Mouse (Mus musculus): ENCODE measurements around the gene 2010315B03Rik.

2010315B03Rik gene

DNA sequence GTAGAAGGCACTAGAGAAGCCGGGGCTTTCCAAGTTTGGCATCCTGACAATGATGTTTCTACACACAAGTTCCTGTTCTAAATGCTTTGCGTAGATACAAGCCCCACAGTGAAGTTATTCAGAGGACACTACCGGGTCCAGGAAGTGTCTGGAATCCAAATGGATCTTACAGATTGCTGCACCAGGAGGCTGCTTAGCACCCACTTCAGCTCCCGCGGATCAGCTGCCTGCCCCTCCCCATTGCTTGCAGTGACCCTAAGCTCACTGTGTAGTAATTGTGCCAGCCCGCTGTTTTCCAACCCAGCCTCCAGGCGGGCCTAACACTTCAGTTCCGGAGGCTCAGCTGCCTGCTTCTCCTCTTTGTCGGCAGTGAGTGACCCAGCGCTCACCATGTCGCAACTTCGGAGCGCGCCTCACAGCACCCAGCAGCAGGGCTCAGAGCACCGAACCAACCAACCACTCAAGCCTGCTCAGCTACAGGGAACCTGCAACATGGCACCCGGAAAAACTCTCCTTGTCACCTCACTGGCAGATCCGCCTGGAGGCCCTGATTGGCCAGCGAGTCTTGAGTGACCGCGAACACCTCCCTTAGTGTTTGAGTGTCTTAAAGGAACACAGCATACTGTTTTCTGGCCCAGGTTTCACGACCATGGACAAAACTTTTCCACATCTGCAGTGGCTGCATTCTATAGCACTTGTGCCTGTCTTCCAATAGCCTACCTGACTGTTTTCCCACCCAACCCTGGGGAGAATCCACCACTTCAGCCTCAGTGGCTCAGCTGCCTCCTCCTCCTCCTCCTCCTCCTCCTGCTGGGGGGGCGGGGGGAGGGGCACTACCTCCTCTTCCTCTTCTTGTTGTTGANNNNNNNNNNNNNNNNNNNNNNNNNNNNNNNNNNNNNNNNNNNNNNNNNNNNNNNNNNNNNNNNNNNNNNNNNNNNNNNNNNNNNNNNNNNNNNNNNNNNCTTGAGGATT lies at the start of gene 2010315B03Rik:
Gene 2010315B03Rik (minus strand): TSS at position 526 of the 972 bp plus-strand sequence.
- WGBS, result under 1% methylated on average over 21 of the region's 22 CpGs

DNA sequence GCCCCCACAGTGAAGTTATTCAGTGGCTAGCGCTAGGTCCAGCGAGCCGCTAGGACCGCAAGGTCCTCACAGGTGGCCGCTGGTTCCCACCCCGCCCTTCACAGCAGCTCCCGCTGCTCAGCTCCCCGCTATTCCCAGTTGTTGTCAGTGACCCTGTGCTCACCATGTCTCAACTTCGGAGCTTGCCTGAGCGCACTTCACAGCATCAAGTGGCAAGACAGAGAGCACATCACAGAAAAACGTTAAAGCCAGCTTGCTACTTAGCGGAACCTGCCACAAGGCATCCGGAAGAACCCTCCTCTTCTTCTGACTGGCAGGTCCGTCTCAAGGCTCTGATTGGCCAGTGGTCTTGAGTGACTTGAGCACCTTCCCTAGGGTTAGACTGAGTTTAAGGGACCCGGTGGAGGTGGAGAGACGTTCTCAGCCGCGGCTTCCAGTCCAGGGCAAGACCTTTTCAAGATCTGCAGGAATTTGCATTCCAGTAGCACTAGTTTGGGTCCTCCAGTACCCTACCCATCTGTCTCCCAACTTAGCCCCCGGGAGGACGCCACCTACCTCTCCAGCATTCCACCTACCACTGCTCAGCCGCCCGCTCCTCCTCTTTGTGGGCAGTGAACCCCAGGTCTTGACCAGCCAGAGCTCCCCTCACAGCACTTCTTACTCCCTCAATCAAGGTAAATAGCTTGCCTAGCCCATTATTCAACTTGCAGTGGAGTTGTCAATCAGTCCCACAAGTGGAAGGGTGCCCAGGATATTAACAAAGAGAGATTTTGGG lies 30.4 kb downstream of the 2010315B03Rik start:
- under 1% methylated on average over 22 of the region's 22 CpGs for WGBS

DNA sequence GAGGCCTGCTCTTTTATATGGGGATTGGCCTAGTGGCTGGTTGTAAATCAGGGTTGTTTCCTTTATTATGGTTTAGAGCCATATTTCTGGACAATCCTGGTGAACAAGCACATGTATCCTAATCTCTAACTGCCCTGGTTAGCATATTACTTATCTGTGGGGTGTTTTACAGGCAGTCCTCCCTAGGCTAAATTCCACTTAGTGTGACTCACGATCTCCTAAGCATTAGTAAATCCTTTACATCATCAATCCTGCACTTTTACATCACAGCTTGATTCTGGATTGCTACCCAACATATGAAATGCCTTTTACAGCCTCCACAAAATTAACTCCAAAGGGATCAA lies 31.1 kb downstream of the 2010315B03Rik start:
- 7% methylated on average over 1 of the region's 1 CpGs for whole genome bisulfite sequencing

DNA sequence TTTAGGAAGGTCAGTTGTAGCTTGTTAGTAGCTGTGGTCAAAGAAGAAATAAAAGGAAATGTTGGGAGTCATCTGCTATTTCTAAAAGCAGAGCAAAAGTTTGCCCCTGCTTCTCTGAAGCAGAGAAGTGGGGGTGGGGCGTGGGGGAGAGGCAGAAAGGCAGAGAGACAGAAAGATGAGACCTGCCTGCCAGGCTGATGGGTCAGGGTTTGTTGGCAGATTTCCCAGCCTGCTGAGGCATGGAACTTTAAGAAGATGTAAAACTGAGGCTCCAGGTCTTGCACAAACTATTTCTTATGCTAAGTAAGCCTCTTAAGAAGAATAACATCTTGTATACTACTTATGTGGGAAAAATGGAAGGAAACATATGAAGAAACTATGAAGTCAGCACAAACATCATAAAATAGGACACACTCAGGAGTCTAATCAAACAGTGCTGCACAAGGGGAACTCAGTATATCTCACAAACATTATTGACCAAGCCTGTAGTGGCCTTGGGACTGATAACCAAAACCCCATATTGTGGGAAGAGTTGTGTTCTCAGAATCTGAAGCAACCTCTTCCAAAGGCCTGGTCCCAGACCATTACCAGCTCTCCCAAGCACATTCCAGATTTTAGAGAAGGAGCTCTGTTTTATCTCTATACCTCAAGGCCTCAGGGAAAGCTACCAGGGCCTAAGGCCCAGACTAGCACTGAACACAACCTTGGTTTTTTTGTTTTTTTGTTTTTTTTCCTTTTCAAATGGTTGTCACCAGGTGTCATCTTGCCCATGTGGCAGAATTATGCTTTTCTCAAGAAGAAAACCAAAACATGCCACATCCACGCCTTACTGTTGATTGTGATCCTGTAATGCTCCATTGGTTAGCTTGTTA lies 31.7 kb downstream of the 2010315B03Rik start:
- 76% methylated on average over 2 of the region's 2 CpGs for WGBS

DNA sequence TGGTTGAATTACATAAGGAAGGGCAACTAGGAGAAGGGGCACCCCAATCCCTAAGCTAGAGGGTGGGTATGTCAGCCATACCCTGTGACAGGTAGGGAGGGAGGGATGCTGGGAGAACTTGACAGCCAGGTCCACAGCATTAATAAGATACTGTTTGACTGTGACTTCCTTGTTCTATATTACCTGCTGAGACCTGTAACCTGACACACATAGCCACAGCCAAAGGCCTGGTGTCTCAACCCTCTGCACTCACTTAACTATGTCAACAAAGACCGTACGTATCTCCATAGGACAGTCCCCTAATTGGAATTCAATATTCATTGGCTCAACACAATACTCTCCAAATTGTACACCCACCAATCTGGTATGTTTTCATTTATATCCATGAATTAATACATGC lies 33.2 kb downstream of the 2010315B03Rik start:
- 52% methylated on average over 2 of the region's 2 CpGs for WGBS

DNA sequence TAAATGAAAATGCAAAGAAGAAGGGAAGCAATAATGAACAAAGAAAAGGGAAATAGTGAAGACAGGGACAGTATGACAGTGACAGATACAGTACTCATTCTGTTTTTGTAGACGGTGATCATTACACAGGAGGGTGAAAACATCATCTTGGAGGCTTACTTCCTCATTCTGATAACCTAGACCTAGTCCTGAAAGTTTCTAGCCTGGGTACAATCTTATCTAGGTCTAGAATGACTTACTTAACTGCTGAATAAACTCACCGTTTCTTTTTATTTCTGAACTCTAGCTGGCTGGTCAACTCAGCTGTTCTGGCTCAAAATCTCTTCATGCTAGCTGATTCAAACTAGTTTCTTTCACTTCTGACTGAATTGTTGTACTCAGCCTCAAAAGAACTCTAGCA lies 37.4 kb downstream of the 2010315B03Rik start:
- 93% methylated on average over 2 of the region's 2 CpGs for WGBS

DNA sequence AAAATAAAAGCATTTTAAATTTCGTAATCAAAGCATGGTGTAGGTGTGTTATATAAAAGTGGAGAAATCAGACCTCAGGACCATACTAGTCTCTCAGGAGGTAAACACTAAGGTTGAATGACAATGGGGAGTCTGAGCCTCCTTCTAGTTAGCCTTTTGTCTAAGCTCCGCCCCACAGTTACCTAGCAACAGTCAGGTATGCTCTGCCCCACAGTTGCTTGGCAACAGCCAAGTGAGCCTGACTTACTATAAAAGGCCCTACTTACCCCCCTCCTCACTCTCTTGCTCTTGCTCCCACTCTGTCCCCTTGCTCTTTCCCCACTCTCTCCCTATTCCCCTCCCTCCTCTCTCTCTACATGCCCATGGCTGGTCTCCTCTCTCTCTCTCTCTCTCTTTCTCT lies 44.6 kb downstream of the 2010315B03Rik start:
- 22% methylated on average over 2 of the region's 2 CpGs for whole genome bisulfite sequencing

DNA sequence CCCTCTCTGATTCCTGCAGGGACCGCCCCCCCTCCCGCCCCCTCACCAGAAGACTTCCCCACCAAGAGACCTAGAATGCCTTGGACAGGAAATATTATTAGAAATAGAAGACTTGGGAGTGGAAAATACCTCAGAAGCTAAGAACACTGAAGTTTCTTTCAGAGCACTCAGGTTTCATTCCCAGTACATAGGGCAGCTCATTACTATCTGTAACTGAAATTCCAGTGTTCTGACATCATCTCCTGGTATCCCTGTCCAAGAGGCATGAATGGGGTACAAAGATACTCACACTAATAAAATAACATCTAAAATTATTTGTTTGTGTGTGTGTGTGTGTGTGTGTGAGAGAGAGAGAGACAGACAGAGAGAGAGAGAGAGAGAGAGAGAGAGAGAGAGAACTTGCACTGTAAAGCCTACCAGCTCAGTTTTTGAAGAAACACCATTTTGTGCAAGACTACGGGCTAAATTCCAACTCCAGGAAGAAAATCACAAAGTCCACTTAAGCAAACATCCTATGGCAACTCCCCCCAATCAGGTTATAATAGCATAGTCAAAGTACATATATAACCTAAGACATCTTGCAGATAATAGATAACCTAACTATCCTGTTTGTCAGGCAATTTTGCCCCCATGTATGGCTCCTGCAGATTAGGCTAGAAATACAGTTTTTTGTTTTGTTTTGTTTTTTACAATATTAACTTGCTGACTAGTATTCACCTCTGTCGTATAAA lies 49.3 kb downstream of the 2010315B03Rik start:
- WGBS, result 91% methylated on average over 4 of the region's 4 CpGs

DNA sequence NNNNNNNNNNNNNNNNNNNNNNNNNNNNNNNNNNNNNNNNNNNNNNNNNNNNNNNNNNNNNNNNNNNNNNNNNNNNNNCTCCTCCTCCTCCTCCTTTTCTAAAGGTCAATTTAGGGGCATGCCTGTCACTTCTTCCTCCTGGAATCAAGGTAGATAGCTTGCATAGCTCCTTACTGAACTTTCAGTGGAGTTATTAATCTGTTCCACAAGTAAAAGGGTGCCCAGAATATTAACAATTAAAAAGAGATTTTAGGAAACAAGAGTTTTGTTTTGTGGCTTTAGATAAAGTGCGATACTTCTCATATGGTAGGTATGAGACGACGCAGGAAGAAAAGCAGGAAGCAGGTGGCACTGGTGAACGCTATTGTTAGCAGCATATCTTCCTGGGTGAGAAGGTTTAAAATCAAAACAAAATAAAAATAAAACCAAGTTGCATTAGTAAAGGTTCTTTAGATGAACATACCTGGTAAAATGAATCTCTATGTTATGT lies 54.4 kb downstream of the 2010315B03Rik start:
- WGBS, result 65% methylated on average over 4 of the region's 4 CpGs

DNA sequence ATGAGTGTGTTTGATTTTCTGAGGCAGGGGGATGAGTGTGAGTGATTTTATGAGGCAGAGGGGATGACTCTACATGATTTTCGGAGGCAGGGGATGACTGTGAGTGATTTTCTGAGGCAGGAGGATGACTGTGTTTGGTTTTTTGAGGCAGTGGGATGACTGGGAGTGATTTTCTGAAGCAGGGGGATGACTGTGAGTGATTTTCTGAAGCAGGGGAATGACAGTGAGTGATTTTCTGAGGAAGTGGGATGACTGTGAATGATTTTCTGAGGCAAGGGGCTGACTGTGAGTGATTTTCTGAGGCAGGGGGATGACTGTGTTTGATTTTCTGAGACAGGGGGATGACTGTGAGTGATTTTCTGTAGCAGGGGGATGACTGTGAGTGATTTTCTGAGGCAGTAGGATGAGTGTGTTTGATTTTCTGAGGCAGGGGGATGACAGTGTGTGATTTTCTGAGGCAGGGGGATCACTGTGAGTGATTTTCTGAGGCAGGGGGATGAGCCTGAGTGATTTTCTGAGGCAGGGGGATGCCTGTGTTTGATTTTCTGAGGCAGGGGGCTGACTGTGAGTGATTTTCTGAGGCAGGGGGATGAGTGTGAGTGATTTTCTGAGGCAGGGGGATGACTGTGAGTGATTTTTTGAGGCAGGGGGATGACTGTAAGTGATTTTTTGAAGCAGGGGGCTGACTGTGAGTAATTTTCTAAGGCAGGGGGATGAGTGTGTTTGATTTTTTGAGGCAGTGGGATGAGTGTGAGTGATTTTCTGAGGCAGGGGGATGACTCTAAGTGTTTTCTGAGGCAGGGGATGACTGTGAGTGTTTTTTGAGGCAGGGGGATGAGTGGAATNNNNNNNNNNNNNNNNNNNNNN lies 55.1 kb downstream of the 2010315B03Rik start:
- WGBS, result 53% methylated on average over 1 of the region's 1 CpGs

DNA sequence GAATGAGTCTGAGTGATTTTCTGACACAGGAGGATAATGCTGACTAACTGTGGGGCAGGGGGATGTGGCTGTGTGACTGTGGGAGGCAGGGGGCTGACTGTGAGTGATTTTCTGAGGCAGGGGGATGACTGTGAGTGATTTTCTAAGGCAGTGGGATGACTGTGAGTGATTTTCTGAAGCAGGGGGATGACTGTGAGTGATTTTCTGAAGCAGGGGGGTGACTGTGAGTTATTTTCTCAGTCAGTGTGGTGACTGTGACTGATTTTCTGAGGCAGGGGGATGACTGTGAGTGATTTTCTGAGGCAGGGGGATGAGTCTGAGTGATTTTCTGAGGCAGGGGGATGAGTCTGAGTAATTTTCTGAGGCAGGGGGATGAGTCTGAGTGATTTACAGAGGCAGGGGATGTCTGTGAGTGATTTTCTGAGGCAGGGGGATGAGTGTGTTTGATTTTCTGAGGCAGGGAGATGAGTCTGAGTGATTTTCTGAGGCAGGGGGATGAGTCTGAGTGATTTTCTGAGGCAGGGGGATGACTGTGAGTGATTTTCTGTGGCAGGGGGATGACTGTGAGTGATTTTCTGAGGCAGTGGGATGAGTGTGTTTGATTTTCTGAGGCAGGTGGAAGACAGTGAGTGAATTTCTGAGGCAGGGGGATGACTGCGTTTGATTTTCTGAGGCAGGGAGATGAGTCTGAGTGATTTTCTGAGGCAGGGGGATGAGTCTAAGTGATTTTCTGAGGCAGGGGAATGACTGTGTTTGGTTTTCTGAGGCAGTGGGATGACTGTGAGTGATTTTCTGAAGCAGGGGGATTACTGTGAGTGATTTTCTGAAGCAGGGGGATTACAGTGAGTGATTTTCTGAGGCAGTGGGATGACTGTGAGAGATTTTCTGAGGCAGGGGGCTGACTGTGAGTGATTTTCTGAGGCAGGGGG lies 56.0 kb downstream of the 2010315B03Rik start:
- 19% methylated on average over 1 of the region's 1 CpGs for WGBS

Data from cerebral cortex, adult 2 months (tissue).